Mouse (Mus musculus) left cerebral cortex, adult 9 months (tissue): ENCODE results near the gene Agap3.
A peak's percentile ranks its signal among the peaks of the same experiment; 100 is the strongest.

ENCODE experiments used
- DNase-seq, 2 experiments: peaks; one replicate each; pipeline ENCODE4 v3.0.0; 2022; ENCODE audit warnings: low spot score in 2 of 2

The Agap3 gene

DNA sequence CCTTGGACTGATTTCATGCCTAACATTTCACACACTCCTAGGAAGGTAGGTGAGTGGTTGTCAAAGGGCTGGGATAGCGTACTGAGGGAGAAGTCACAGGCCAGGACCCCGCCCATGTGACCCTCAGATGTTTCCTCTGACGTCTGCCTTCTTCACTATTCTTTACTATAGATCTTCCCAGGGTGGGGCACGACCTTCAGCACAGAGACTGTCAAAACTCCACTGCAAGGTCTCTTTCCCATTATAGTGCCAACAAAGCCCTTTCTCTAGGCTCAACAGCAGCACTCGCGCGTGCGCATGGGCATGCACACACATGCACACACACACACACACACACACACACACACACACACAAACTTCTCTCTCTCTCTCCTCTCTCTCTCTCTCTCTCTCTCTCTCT lies 71.8 kb downstream of the Agap3 start:
- DNase-seq, result no peak

- no peak for DNase-seq
These were observed 72.5 kb downstream of the Agap3 start for GRCm38 (mm10) chr5:24524522-24524921.

GRCm38 (mm10) chr5:24525360-24526189 lies 73.6 kb downstream of the Agap3 start:
- DNase-seq, result no peak

DNA sequence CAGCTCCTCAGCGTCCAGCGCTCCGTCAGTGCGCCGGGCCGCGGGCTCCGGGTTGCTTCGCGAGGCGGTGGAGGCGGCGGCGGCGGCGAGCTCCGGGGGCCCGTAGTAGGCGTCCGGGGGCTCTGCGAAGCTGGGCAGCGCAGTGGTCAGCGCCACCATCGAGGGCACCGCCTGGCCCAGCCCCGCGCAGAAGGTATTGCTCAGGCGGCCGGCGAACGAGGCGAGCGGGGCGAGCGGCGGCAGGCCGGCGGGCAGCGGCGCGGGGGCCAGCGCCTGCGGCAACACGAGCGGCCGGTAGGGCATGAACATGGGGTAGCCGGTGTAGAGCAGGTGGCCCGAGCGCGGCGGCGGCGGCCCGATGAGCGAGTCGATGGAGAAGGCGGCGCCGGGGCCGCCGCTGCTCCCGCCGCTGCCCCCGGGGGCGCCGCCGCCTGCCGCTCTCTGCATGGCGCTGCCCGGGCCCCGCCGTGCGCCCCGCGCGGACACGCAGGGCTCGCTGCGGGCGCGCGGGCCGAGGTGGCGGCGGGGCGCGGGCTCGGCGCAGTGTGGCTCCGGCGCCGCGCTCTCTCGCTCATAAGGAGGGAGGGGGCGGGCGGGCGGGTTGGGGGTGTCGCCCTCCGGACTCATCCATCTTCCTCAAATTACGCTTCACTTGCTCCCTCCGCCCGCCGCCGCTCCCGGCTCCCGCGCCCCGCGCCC lies 74.4 kb downstream of the Agap3 start:
- no peak for DNase-seq

- DNase-seq, result no peak
These were observed 74.9 kb downstream of the Agap3 start, which contains the start of gene Gbx1 for GRCm38 (mm10) chr5:24526889-24527230. Gbx1 (minus strand) TSS chr5:24527202.

- DNase-seq, result no peak
These were observed 75.8 kb downstream of the Agap3 start for GRCm38 (mm10) chr5:24527780-24528179.

- DNase-seq, result peak; percentile 61 to 95
These were observed 78.2 kb downstream of the Agap3 start for GRCm38 (mm10) chr5:24530042-24530689.

- no peak for DNase-seq
These were observed 81.4 kb downstream of the Agap3 start for GRCm38 (mm10) chr5:24533391-24533790.

GRCm38 (mm10) chr5:24534292-24534691 lies 82.3 kb downstream of the Agap3 start:
- DNase-seq, result no peak

GRCm38 (mm10) chr5:24535731-24536130 lies 83.8 kb downstream of the Agap3 start:
- DNase-seq, result no peak

- no peak for DNase-seq
These were observed 84.5 kb downstream of the Agap3 start for GRCm38 (mm10) chr5:24536511-24536910.

- no peak for DNase-seq
These were observed 85.6 kb downstream of the Agap3 start for GRCm38 (mm10) chr5:24537618-24538017.

DNA sequence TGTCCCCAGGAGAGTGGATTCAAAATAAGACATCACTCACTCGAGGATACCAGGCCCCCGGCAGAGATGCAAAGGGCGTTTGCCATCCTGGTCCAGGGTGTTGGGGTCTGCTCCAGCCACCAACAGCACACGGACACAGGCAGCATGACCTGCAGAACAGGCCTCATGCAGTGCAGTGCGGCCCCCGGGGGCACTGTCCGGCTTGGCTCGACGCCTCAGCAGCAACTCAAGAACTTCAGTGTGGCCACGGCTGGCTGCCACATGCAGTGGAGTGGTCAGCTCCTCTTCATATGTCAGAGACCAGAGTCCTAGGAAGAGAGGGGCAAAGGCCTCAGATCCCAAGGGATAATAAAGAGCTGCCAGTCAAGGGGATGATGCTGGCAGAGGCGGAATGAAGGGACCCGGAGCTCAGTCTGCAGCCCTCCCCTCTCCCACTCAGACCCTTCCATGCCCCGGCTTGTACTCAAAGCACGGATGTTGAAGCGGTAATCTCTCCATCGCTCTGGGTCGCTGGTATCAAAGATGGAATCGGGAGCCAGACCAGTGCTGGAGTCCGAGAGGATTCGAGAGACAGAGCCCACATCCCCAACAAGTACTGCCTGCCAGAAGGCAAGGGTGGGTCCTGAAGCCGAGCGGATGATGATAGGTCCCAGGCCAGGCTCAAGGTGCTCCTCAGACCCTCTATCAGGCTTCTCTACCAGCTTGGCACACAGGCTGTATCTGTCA lies 87.8 kb downstream of the Agap3 start:
- DNase-seq, result no peak

- peak in 1 of 2 experiments; percentile 57 for DNase-seq
These were observed 88.6 kb downstream of the Agap3 start, which contains the start of gene Asb10 for GRCm38 (mm10) chr5:24540387-24541143. Asb10 (minus strand) TSS chr5:24540978.

GRCm38 (mm10) chr5:24541144-24541569 lies 89.2 kb downstream of the Agap3 start:
- DNase-seq, result no peak

DNA sequence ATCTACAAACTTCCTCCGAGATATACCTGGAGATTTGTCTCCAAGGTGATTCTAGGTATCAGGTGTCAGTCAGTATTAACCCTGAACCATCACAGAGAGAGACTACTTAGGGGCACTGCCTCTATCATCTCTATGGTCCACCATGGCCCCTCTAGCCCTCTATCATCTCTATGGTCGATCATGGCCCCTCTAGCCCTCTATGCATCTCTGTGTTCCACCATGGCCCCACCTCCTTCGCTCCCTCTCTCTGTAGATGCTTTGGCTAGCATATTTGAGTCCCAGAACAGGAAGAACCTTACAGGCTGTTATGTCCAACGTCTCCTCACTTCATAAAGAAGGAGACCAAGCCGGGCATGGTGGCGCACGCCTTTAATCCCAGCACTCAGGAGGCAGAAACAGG lies 90.7 kb downstream of the Agap3 start:
- DNase-seq, result no peak

- DNase-seq, result peak in 1 of 2 experiments; percentile 49
These were observed 98.8 kb downstream of the Agap3 start for GRCm38 (mm10) chr5:24550598-24551316.

DNA sequence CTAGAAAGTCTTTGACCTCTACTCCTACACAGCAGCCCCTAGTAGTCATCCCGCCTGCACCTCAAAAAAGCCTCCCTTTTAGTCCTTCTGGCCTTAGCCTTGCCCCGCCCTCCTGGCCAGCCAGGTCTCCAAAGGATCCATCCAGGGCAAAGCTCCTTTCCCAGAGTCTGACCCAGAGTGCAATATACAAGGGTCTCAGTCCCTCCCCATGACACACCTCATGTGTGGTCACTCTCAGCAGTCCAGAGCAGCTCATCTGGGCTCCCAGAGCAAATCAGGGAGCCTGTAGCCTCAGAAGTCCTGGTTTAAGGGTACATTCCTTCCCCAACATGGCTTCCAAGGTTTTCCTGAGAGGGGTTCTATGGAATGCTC lies 99.3 kb downstream of the Agap3 start:
- DNase-seq, result no peak
